Mouse (Mus musculus) C2C12 (cell line): ENCODE measurements at regions not wholly inside any gene's neighbourhood (a gene's known extent, or its start where the extent isn't known, plus 50 kb on each side); places are given as distances from the start of the nearest gene placed in this dataset.

Source experiments
- H3K27me3 ChIP-seq: one replicate; pipeline ENCODE4 v1.6.1; 2011; ENCODE audit not compliant: control insufficient read depth, insufficient read depth, insufficient read length
- H3K36me3 ChIP-seq: one replicate; pipeline ENCODE4 v1.6.1; 2011; ENCODE audit not compliant: control insufficient read depth, insufficient read depth
- H3K4me3 ChIP-seq: one replicate; pipeline ENCODE4 v1.5.1; 2011; ENCODE audit warnings: mild to moderate bottlenecking, control low read depth; ENCODE audit not compliant: poor library complexity, insufficient read depth, severe bottlenecking
- H3K79me2 ChIP-seq: one replicate; pipeline ENCODE4 v1.6.1; 2011; ENCODE audit not compliant: control insufficient read depth, insufficient read depth
- H3K79me3 ChIP-seq: one replicate; pipeline ENCODE4 v1.6.1; 2011; ENCODE audit warnings: low read depth, control low read depth
- H3ac ChIP-seq: one replicate; pipeline ENCODE3; 2011; ENCODE audit warnings: low read depth; ENCODE audit not compliant: control insufficient read depth, insufficient read length
- CEBPB ChIP-seq: IDR thresholded peaks from one replicate; pipeline ENCODE4 v1.6.1; 2011; ENCODE audit warnings: low read depth, mild to moderate bottlenecking, control low read depth, moderate library complexity
- CTCF ChIP-seq: IDR thresholded peaks from one replicate; pipeline ENCODE4 v1.5.1; 2011; ENCODE audit not compliant: control insufficient read depth, insufficient read depth, insufficient read length
- FOSL1 ChIP-seq: IDR thresholded peaks from one replicate; pipeline ENCODE4 v1.8.0; 2011; ENCODE audit warnings: mild to moderate bottlenecking, low read length; ENCODE audit not compliant: poor library complexity, insufficient read depth, severe bottlenecking
- MAX ChIP-seq: IDR thresholded peaks from one replicate; pipeline ENCODE4 v1.6.1; 2011; ENCODE audit warnings: mild to moderate bottlenecking, control low read depth
- MYOD1 ChIP-seq: IDR thresholded peaks from one replicate; pipeline ENCODE4 v1.6.1; 2011; ENCODE audit warnings: low read depth; ENCODE audit not compliant: control insufficient read depth, insufficient read length
- MYOG ChIP-seq: IDR thresholded peaks from one replicate; pipeline ENCODE4 v1.6.1; 2011; ENCODE audit not compliant: control insufficient read depth, insufficient read length; ENCODE audit errors: extremely low read depth
- USF1 ChIP-seq: IDR thresholded peaks from one replicate; pipeline ENCODE4 v1.6.1; 2011; ENCODE audit warnings: low read depth, mild to moderate bottlenecking, control low read depth, moderate library complexity

DNA sequence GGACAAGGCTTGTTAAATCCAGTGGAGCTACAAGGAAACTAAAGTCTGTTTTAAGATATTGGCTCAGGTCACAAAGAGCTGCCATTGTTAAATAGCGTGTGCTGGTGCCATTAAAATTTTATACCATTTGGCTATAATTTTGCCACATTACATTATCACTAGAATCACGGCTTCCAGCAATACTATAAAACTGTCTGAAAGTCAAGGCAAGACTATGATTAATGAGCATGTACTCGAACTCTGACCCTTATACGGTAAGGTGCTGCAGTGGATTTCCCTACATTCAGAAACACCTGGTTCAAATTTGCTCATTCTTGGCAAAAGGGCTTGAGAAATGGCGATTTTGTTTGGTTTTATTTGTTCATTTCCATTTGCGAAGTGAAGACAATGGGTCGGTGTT lies 119.2 kb upstream of the Mon1b start:
- TF ChIP-seq MYOD1 (no peak), MAX (no peak), FOSL1 (no peak), MYOG (no peak), CTCF (no peak), CEBPB (no peak), USF1 (no peak)
- no peaks in the 10 kb centered on the region for H3K36me3 ChIP-seq
- H3K79me2 ChIP-seq: no peaks in the 10 kb centered on the region
- no peak overlapping the region for H3ac ChIP-seq
- H3K27me3 ChIP-seq: no peaks in the 10 kb centered on the region
- no peaks in the 10 kb centered on the region for H3K79me3 ChIP-seq
- no peak overlapping the region for H3K4me3 ChIP-seq

- H3K27me3 ChIP-seq: no peaks in the 10 kb centered on the region
- no peaks in the 10 kb centered on the region for H3K36me3 ChIP-seq
- no peaks in the 10 kb centered on the region for H3K79me2 ChIP-seq
- no peak for TF ChIP-seq CEBPB
- no peak for TF ChIP-seq FOSL1
- no peak for TF ChIP-seq CTCF
- TF ChIP-seq MYOG: no peak
- no peaks in the 10 kb centered on the region for H3K79me3 ChIP-seq
- no peak overlapping the region for H3ac ChIP-seq
- no peak overlapping the region for H3K4me3 ChIP-seq
These were observed 117.5 kb upstream of the Mon1b start for GRCm38 (mm10) chr8:113517912-113518311.

GRCm38 (mm10) chr8:113523561-113523960 lies 111.8 kb upstream of the Mon1b start:
- Histone ChIP-seq H3K27me3 (no peaks in the 10 kb centered on the region), H3K4me3 (no peak overlapping the region), H3K36me3 (no peaks in the 10 kb centered on the region), H3K79me3 (no peaks in the 10 kb centered on the region), H3ac (no peak overlapping the region), H3K79me2 (no peaks in the 10 kb centered on the region)
- TF ChIP-seq FOSL1 (peak; percentile 18), MAX (no peak)

GRCm38 (mm10) chr8:113531116-113531665 lies 104.2 kb upstream of the Mon1b start:
- no peak overlapping the region for H3K4me3 ChIP-seq
- H3ac ChIP-seq: no peak overlapping the region
- TF ChIP-seq CTCF: no peak
- TF ChIP-seq MYOD1: no peak
- no peak for TF ChIP-seq FOSL1
- TF ChIP-seq USF1: no peak
- no peak for TF ChIP-seq MYOG
- TF ChIP-seq MAX: no peak
- no peak for TF ChIP-seq CEBPB
- no peaks in the 10 kb centered on the region for H3K79me3 ChIP-seq
- H3K27me3 ChIP-seq: no peaks in the 10 kb centered on the region
- H3K36me3 ChIP-seq: no peaks in the 10 kb centered on the region
- no peaks in the 10 kb centered on the region for H3K79me2 ChIP-seq

- H3K79me2 ChIP-seq: no peaks in the 10 kb centered on the region
- no peaks in the 10 kb centered on the region for H3K79me3 ChIP-seq
- no peak overlapping the region for H3ac ChIP-seq
- H3K36me3 ChIP-seq: no peaks in the 10 kb centered on the region
- H3K27me3 ChIP-seq: no peaks in the 10 kb centered on the region
- TF ChIP-seq CTCF (no peak), MAX (no peak), USF1 (no peak), CEBPB (no peak), MYOG (no peak), MYOD1 (no peak), FOSL1 (no peak)
- no peak overlapping the region for H3K4me3 ChIP-seq
These were observed 102.5 kb upstream of the Mon1b start for GRCm38 (mm10) chr8:113532881-113533280.

GRCm38 (mm10) chr8:113541437-113541836 lies 94.0 kb upstream of the Mon1b start:
- Histone ChIP-seq H3K27me3 (peaks cover 3% of the 10 kb centered on the region), H3K4me3 (no peak overlapping the region), H3K79me3 (no peaks in the 10 kb centered on the region), H3ac (no peak overlapping the region), H3K79me2 (no peaks in the 10 kb centered on the region), H3K36me3 (no peaks in the 10 kb centered on the region)
- no peak for TF ChIP-seq MAX

GRCm38 (mm10) chr8:113542082-113542481 lies 93.3 kb upstream of the Mon1b start:
- H3K27me3 ChIP-seq: peaks cover 3% of the 10 kb centered on the region
- no peaks in the 10 kb centered on the region for H3K36me3 ChIP-seq
- no peak overlapping the region for H3K4me3 ChIP-seq
- H3K79me2 ChIP-seq: no peaks in the 10 kb centered on the region
- TF ChIP-seq CTCF (no peak), USF1 (no peak), MYOG (no peak), MYOD1 (no peak), FOSL1 (no peak), CEBPB (no peak), MAX (no peak)
- no peak overlapping the region for H3ac ChIP-seq
- no peaks in the 10 kb centered on the region for H3K79me3 ChIP-seq
